Mouse (Mus musculus): ENCODE measurements around the gene L3hypdh. TPM values are rescaled to one million over a fixed set of nuclear protein-coding genes. Genes with fewer than 3 reads are reported as not detected.

The L3hypdh gene
- polyA plus RNA-seq (2012; rRNA removed), result 16.0 and 19.2 TPM in 2 replicates

DNA sequence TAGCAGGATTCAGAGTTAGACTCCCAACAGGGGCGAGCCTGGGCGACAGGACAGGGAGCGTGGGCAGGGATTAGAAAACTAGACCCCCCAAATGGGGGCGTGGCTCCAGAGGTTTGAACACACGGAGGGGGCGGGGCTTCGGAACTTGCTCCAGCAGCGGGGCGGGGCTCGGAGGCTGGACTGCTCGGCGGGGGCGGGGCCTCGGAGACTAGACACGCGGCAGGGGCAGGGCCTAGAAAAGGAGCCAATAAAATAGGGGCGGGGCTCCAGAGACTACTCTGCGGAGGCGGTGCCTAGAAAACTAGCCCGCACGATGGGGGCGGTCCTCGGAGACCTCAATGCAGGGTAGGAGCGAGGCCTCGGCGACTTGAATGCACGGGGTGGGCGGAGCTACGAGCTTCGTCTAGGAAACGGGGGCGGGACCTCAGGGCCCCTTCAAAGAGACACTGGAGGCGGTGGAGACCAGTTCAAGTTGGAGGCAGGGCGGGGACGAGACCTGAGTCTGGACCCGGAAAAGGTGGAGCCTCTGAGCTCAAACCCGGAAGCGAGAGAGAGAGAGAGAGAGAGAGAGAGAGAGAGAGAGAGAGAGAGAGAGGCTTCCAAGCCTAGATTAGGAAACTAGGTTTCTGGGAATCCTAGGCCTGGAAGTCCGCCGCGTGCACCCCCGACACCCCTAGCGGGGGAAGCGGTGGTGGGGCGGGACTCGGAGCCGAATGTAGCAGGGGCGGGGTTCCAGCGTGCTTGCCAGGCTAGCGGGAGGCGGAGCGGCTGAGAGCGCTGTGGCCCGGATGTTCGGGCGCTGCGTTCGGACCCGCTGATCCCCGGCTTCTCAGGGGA lies at the start of gene L3hypdh, which contains the start of gene Jkamp:
L3hypdh (minus strand) TSS at position 111 of the 837 bp plus-strand sequence.
Jkamp (plus strand) TSS at position 261 of the 837 bp plus-strand sequence.

DNA sequence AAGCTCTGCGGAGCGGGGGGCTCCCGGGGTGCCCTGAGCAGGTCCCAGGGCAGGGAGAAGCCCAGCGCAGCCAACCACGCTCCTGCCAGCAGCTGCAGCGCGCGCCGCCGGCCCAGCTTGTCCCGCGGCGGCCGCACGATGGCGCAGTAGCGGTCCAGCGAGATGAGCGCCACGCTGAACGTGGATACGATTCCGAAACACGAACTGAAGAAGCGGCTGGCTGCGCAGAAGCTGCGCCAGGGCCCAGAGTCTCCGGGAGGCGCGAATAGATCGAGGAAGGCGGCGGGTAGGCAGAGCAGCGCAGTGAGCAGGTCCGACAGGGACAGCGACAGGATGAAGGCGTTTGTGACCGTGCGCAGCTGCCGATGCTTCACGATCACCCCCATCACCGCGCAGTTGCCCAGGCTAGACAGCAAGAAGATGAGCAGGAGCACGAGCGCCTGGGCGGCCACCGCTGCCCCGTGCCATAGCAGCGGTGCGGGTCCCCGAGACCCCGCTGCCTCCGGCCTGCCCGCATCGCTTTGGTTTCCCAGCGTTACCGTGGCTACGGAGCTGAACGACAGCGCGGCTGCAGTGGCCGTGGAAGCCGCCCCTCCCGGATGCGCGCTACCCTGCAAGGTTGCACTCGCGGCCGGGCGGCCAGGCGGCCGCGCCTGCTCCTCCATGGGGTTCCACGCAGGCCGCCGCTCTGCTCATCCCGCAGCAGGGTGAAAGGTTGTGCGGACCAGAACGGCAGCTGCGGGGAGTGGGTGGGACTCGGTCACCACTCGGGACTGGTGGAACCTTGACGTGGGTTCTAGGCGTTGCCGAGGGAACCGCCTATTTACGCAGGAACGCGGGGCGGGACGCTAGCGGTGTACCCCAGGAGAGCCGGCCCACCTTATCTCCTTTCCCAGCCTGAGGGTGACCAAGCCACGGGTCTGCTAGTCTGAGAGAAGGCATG lies 14.6 kb downstream of the L3hypdh start, which contains the start of gene Gpr135:
Gpr135 (minus strand) TSS at position 799 of the 943 bp plus-strand sequence.

Other genes starting within 250 kb of the L3hypdh start
- 7.4 TPM in 2 replicates for gene Gpr135, start 14.3 kb downstream of the L3hypdh start, polyA plus RNA-seq (2012; rRNA removed)
- 95.1 and 102 TPM in 2 replicates for gene Jkamp, start 150 bp upstream of the L3hypdh start, polyA plus RNA-seq (2012; rRNA removed)
- 0.03 TPM in 1 of 2 replicates, not detected in the other for gene Ccdc175, start 99.6 kb upstream of the L3hypdh start, polyA plus RNA-seq (2012; rRNA removed)